Mouse (Mus musculus) lung, postnatal 14 days (tissue): ENCODE measurements around the gene Otos.

ENCODE experiments used
- DNase-seq: peaks from one replicate; pipeline ENCODE4 v3.0.0; 2021

Otos gene

GRCm38 (mm10) chr1:92648673-92649072 is at the start of gene Otos:
Gene Otos, minus strand, starts transcription at chr1:92648841.
- DNase-seq, result peak; percentile 73

DNA sequence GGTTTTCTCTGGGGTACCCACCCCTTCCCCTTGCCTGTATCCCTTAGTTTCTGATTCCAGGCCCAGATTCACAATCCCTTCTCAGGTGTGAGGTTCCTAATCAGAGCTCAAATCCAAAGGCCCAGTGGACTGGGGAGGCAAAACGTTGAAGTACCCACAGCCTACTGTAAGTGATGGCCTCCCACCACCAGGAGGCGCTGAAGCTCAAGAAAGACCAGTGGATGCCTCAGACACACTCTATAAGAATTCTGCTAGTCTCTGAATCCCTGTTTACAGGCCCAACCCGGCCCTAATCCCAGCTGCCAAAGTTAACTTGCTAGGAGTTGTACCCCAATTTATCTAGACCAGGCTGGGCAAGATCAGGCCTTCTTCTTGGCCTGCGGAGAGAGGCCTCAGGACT is 48.2 kb upstream of the Otos start:
- peak; percentile 80 for DNase-seq

GRCm38 (mm10) chr1:92695751-92696150 is 47.1 kb upstream of the Otos start:
- DNase-seq, result no peak

DNA sequence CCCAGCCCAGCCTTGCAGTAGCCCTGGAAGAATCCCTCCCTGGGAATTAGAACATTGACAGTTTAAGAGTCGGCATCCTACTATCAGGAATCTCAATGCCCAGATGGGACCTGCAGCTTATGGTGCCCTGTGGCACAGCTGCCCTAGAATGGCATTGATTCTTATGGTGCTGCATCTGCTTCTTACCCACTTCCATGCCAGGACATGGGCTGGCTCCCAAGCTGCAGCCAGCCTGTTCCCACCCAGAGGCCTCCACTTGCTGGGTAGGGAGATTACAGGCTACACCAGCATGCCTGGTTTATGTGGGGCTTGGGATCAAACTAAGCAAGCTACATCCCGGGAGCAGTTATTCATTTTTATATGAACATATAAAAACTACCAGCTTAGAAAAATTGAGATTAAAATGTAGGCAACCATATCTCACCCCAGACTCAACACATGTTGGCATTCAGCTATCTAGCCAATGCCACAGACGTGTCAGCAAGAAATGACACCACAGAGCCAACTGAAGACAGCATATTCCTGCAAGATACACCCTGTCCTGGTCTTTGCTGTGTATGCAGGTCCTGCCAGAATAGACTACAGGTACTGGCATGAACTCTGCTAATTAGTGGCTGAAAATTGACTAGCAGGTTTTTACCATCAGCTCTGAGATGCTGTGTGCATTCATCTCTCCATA is 42.7 kb upstream of the Otos start:
- DNase-seq, result no peak

DNA sequence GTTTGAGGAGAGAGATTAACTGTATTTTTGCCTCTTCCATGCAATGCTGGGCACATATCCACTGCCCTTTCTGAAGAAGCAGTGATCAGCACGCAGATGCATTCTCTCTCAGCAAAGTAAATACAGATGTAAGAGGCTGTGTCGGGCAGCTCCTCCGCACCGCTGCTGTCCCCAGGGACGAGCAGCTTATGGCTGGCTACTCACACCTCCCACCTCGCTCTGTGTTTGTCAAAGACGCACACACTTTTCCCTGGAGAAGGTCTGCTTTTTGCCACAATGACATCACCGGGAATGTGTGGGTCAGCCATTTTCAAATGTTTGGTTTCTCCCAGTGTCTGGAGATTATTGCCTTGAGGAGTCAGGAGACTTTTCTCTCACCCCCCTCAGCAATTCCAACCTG is 38.4 kb upstream of the Otos start:
- DNase-seq, result no peak

DNA sequence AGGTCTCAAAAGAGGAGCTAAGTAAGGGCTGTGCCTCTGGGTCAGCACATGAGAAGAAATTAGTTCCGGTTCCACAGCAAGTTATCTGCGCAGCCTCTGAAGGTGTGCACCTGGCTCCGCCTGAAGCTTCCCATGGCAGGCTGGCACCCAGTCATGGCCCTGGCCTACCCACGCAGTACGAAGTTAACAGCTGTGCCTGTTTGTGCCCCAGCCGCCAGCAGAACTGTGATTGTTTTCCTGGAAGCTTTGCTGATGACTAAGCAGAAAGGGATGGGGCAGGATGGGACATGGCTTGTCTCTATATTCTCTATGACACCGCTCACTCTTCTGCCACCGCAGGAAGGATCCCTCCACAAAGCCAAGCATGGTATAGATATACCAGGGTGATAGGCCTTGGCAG is 34.5 kb upstream of the Otos start:
- no peak for DNase-seq

GRCm38 (mm10) chr1:92680668-92681603 is 32.3 kb upstream of the Otos start:
- no peak for DNase-seq

DNA sequence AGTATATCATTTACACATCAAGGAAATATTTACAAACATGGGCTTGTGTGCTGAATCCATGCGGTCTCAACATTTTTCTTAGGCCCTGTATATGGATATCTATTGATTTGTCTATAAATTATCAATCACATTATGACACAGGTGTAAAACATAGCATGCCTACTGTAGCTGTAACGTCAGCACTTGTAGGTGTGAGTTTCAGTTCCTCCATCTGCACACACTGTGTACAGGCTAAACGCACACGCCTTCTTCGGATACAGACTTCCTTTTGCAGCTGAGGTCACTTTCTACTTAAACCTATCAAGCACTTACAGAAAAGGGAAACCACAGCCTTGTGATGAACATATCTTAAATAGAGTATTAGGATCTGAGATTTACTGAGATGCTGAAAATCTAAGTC is 30.1 kb upstream of the Otos start:
- DNase-seq, result no peak

GRCm38 (mm10) chr1:92676676-92676975 is 28.0 kb upstream of the Otos start:
- DNase-seq, result no peak

GRCm38 (mm10) chr1:92675932-92676675 is 27.5 kb upstream of the Otos start:
- DNase-seq, result peak; percentile 14

DNA sequence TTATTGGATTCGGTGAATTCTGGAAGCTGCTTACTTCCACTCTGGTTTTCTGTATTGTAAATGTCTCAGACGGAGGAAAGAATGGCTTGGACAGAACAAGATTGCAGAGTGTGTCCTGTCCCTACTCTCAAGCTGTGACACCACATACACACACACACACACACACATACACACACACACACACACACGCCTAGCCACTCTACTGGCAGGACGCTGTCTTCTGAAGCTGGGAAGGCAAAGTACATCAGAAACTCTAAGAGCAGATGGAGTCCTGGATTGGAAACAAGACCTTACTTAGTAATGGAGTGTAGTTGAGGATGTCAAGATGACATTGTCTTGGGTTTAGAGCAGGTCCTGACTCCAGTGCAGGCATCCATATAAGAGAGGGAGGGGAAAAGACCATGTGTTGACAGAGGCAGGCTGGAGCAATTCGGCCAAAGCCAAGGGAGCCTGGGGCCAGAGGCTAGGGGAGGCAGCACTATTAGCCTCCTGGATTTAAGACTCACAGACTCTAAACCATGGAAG is 24.7 kb upstream of the Otos start:
- DNase-seq, result peak; percentile 28

DNA sequence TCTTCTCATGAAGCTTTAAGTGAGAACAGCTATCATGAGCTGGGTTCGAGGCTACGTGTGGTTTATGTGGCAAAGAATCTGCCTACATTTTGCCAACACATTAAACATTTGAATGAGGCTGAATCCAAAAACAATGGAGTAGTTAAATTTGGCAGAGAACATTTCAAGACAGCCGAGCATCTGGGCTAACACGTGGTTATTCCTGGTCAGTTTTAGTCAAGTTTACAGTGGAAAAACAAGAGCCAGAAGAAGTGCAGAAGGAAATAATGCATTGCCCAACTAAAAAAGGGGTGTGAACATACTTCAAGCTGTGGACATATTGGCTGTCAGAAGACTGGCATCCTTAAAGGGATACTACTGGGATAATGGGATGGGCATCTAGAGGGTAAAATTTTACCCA is 22.7 kb upstream of the Otos start:
- no peak for DNase-seq

DNA sequence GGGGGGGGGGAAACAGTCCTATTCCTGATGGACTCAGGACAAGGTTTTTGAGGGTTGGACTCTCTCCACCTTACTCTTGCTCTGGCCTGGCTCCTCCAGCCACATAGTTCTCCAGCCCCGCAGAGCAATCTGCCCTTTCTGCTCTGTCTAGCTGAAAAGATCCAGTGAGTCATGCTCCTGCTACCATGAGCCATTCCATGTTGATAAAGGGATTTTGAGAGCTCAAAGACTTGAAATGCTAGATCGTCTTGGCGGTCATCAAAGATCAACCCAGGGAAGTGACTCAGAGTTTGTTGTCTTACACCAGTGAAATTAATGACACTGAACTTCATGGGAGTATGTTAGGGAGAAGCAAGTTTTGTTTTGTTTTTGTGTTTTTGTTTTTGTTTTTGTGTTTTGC is 20.8 kb upstream of the Otos start:
- no peak for DNase-seq

DNA sequence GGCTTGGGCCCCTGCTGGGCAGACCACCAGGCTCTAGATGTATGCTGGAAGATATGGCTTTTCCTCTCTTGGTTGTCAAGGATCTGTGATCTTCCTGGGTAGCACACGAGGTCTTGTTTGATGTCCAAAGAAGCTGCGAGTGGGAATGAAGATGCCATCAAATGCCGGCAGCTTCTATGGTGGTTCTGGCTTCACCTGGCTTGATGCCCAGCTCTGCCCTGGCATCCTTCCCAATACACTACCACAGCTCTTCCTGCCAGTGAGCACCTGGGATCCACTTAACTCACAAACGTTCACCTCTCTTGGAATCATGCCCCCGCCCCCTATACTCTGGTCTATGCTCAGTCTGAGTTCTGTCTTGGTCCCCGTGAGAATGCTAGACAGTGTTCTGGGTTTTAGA is 18.5 kb upstream of the Otos start:
- no peak for DNase-seq

DNA sequence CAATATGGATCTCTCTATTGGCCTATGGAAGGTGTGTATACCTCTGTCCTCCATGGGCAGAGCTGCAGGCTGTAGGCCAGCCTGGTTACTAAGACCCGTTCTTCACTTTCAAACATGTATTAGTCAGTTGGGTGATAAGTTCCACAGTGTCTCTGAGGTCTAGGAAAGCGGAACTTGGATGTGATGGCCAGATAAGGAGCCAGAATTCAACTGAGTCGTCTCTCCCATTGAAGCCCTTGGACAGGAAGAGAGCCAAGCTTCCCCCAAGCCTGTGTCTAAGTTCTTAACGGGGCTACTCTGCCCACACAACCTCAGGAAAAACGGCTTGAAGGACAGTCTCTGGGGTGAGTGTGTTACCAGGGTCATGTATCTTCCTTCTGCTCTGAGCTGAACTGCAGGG is 10.8 kb upstream of the Otos start:
- no peak for DNase-seq

GRCm38 (mm10) chr1:92657025-92657820 is 8.6 kb upstream of the Otos start:
- DNase-seq, result no peak

DNA sequence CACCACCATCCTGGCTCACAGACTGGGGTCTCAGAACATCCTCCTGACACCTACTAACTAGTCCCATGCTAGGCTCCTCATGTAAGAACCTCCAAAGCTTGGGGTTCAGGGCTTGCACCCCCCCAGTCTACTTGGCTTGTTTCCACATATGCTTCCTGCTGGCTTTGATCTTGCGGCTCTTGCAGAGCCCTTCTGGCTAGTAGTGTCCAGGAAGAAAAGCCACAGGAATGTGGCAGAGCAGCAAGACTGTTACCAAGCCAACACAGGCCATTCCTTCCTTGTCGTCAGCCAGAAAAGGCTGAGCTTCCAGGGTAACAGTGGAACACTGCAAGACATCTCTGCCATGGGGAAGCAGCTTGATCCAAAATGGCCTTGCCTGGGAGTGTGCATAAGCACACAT is 6.0 kb upstream of the Otos start:
- DNase-seq, result no peak

- DNase-seq, result no peak
These were observed 4.5 kb upstream of the Otos start for GRCm38 (mm10) chr1:92653179-92653578.

- no peak for DNase-seq
These were observed 2.8 kb upstream of the Otos start for GRCm38 (mm10) chr1:92651467-92651866.

GRCm38 (mm10) chr1:92648197-92648596 is 444 bp downstream of the Otos start:
- DNase-seq, result no peak

DNA sequence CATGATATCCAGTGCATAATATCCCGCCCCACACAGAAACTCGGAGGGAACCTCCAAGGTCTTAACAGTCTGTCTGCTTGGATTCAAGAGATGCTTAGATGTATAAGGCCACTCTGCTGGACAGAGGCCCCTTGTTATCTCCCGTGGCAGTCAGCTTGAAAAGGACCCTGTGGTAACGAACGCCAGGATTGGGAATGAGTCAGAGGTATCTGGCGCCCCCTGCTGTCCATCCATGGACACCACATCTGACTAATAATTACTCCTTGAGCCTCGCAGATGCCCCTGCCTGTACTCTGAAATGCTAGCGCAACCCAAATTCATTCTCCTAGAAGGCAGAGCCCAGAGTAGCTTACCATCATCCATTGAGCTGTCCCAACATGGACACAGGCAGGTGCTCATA is 889 bp downstream of the Otos start:
- DNase-seq, result peak; percentile 74

- DNase-seq, result no peak
These were observed 1.6 kb downstream of the Otos start for GRCm38 (mm10) chr1:92647026-92647425.

- no peak for DNase-seq
These were observed 2.0 kb downstream of the Otos start for GRCm38 (mm10) chr1:92646601-92647000.
